Mouse (Mus musculus) G1E (cell line): ENCODE measurements around the gene Raver1. TPM values are rescaled to one million over a fixed set of nuclear protein-coding genes. Genes with fewer than 3 reads are reported as not detected.
"Not testable (repeated sequence)": the region's sequence is repeated elsewhere in the genome, so short reads cannot be mapped to it uniquely, and the experiment has no call there.

Experiments
- ATAC-seq: 2 replicates; pipeline ENCODE4 v1.8.0; 2016; ENCODE audit warnings: mild to moderate bottlenecking; ENCODE audit not compliant: insufficient number of reproducible peaks, poor library complexity, low FRiP score, severe bottlenecking; ENCODE audit errors: extremely low read depth
- DNase-seq: peaks from one replicate; pipeline ENCODE4 v3.0.0; 2012; ENCODE audit warnings: low spot score
- H3K27me3 ChIP-seq: 2 replicates; pipeline ENCODE4 v1.6.1; 2012; ENCODE audit warnings: mild to moderate bottlenecking, low read length, inconsistent platforms; ENCODE audit not compliant: insufficient read depth
- H3K36me3 ChIP-seq: replicated peaks from 2 replicates; pipeline ENCODE3; 2012; ENCODE audit warnings: mild to moderate bottlenecking, inconsistent platforms
- H3K4me1 ChIP-seq: 2 replicates; pipeline ENCODE4 v1.6.1; 2012; ENCODE audit warnings: low read depth, low read length, inconsistent platforms, mixed read lengths; ENCODE audit not compliant: insufficient read depth
- H3K4me3 ChIP-seq: 2 replicates; pipeline ENCODE4 v1.5.1; 2012; ENCODE audit warnings: low read depth, mild to moderate bottlenecking, inconsistent platforms, low read length, moderate library complexity, mixed read lengths
- H3K9me3 ChIP-seq: replicated peaks from 2 replicates; pipeline ENCODE4 v1.6.1; 2012; ENCODE audit warnings: inconsistent platforms
- CTCF ChIP-seq: IDR thresholded peaks from 2 replicates; pipeline ENCODE4 v1.5.1; 2012; ENCODE audit warnings: low read depth, low read length, inconsistent platforms, mixed read lengths
- GATA1 ChIP-seq: IDR thresholded peaks from 2 replicates; pipeline ENCODE4 v1.6.1; 2012; ENCODE audit warnings: borderline replicate concordance, low read length, inconsistent platforms, mixed read lengths
- GATA2 ChIP-seq: IDR thresholded peaks from 2 replicates; pipeline ENCODE4 v1.6.1; 2012; ENCODE audit warnings: low read depth, low read length, inconsistent platforms, borderline replicate concordance
- POLR2AphosphoS5 ChIP-seq: IDR thresholded peaks from 2 replicates; pipeline ENCODE4 v1.6.1; 2012; ENCODE audit warnings: low read depth, low read length, inconsistent platforms; ENCODE audit not compliant: insufficient replicate concordance
- TAL1 ChIP-seq: conservative IDR thresholded peaks from 2 replicates; pipeline ENCODE4 v1.6.1; 2012; ENCODE audit warnings: low read depth, low read length, inconsistent platforms, mixed read lengths
- polyA plus RNA-seq: library from polyadenylated mRNA; stranded (reverse); fragments of >175 nt; gene quantifications from 2 replicates; pipeline ENCODE4 v1.2.3, GENCODE M21; 2012
- total RNA-seq, 2 experiments: library from RNA; stranded (forward) in 1 of 2; stranded (reverse) in 1 of 2; fragments of 200-1000 nt in 1 of 2; fragments of >200 nt in 1 of 2; fragmentation: Nextera tagmentation in 1 of 2; gene quantifications; 2 replicates each; pipeline ENCODE4 v1.2.3; 2014 to 2017

Raver1 gene
- total and polyA plus RNA-seq, 3 experiments: 0.92 to 72.2 (median 19.6) TPM

DNA sequence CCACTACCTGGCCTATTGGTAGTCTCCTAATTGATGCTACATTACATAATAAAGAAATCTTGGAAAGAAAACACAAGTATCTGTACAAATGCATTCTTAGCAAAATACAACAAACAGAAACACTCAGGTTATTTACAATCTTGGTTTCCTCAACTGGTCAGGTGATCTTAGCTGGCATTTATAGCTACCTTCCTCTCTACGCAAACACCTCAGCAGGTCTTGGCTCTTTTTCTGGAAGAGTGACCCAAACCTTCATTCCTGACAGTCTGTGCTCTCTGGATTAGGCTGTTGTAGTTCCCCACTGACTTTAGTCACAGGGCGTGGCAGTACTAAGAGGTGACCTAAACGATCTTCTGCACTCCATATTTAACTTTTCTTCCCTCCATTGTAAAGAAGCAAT, 46.6 kb downstream of the Raver1 start:
- Histone ChIP-seq H3K4me3 (no peak overlapping the region), H3K4me1 (peaks cover 20% of the 10 kb centered on the region), H3K36me3 (no peaks in the 10 kb centered on the region), H3K27me3 (peaks cover 19% of the 10 kb centered on the region), H3K9me3 (no peaks in the 10 kb centered on the region)
- TF ChIP-seq CTCF (no peak), TAL1 (no peak), GATA1 (no peak), POLR2AphosphoS5 (no peak), GATA2 (no peak)
- DNase-seq (no peak), ATAC-seq (no peak)

DNA sequence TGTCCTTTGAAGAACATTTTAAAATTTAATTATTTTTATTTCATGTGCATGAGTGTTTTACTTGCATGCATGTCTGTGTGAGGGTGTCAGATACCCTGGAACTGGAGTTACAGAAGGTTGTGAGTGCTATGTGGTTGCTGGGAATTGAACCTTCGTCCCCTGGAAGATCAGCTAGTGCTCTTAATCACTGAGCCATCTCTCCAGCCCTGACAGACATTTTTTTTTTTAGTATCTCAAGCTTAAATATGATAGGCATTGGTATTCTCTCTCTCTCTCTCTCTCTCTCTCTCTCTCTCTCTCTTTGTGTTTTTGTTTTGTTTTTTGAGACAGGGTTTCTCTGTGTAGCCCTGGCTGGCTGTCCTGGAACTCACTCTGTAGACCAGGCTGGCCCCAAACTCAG, 47.0 kb downstream of the Raver1 start:
- not testable (repeated sequence) for ATAC-seq

GRCm38 (mm10) chr9:21043563-21043962, 48.2 kb downstream of the Raver1 start:
- Histone ChIP-seq H3K4me3 (no peak overlapping the region), H3K4me1 (peaks cover 33% of the 10 kb centered on the region), H3K27me3 (peaks cover 16% of the 10 kb centered on the region), H3K9me3 (no peaks in the 10 kb centered on the region), H3K36me3 (no peaks in the 10 kb centered on the region)
- DNase-seq (no peak), ATAC-seq (no peak)
- TF ChIP-seq CTCF: no peak
- no peak for TF ChIP-seq GATA1
- no peak for TF ChIP-seq TAL1
- TF ChIP-seq POLR2AphosphoS5: no peak
- no peak for TF ChIP-seq GATA2

More for the DNA sequence above, 47.0 kb downstream of the Raver1 start:
- H3K9me3 ChIP-seq, H3K4me3 ChIP-seq, H3K36me3 ChIP-seq, DNase-seq: not testable (repeated sequence)
- Histone ChIP-seq H3K27me3 (peaks cover 17% of the 10 kb centered on the region), H3K4me1 (peaks cover 24% of the 10 kb centered on the region)

GRCm38 (mm10) chr9:21041308-21041707, 50.5 kb downstream of the Raver1 start:
- TF ChIP-seq CTCF: no peak
- TF ChIP-seq GATA2: no peak
- no peak for TF ChIP-seq POLR2AphosphoS5
- TF ChIP-seq GATA1: no peak
- no peak for TF ChIP-seq TAL1
- H3K36me3 ChIP-seq: no peaks in the 10 kb centered on the region
- H3K9me3 ChIP-seq: no peaks in the 10 kb centered on the region
- ATAC-seq: peak; percentile 60
- peaks cover 12% of the 10 kb centered on the region for H3K27me3 ChIP-seq
- H3K4me1 ChIP-seq: peaks cover 35% of the 10 kb centered on the region
- no peak overlapping the region for H3K4me3 ChIP-seq
- DNase-seq: no peak

GRCm38 (mm10) chr9:21039779-21040178, 52.0 kb downstream of the Raver1 start:
- Histone ChIP-seq H3K27me3 (peaks cover 10% of the 10 kb centered on the region; the same call in 1 of the 2 replicates), H3K36me3 (peaks cover 5% of the 10 kb centered on the region), H3K4me1 (peaks cover 36% of the 10 kb centered on the region), H3K9me3 (no peaks in the 10 kb centered on the region), H3K4me3 (no peak overlapping the region)
- TF ChIP-seq TAL1 (peak; percentile 35; the same call in 1 of the 2 replicates), CTCF (no peak)
- ATAC-seq (peak; percentile 40; the same call in 1 of the 2 replicates), DNase-seq (no peak)

DNA sequence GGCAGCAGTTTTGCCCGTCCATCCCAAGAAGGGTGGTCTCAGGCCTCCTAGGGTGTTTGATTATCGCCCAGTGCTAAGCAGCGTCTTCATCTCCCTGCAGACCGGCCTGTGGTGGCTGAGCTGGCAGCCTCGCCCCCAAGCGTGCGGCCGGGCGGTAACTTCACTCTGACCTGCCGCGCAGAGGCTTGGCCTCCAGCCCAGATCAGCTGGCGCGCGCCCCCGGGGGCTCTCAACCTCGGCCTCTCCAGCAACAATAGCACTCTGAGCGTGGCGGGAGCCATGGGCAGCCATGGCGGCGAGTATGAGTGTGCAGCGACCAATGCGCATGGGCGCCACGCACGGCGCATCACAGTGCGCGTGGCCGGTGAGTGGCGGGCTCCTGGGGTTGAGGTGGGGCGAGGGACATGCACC, 54.3 kb downstream of the Raver1 start:
- Histone ChIP-seq H3K4me3 (no peak overlapping the region), H3K27me3 (peaks cover 10% of the 10 kb centered on the region; the same call in 1 of the 2 replicates)

GRCm38 (mm10) chr9:21036666-21037065, 55.1 kb downstream of the Raver1 start:
- peaks cover 5% of the 10 kb centered on the region for H3K36me3 ChIP-seq
- DNase-seq (no peak), ATAC-seq (no peak)
- no peak overlapping the region for H3K4me3 ChIP-seq
- no peak for TF ChIP-seq GATA2
- TF ChIP-seq CTCF: no peak
- no peak for TF ChIP-seq POLR2AphosphoS5
- no peak for TF ChIP-seq TAL1
- TF ChIP-seq GATA1: no peak
- peaks cover 57% of the 10 kb centered on the region for H3K4me1 ChIP-seq
- peaks cover 10% of the 10 kb centered on the region; the same call in 1 of the 2 replicates for H3K27me3 ChIP-seq
- H3K9me3 ChIP-seq: no peaks in the 10 kb centered on the region

More for the DNA sequence above, 54.3 kb downstream of the Raver1 start:
- TF ChIP-seq GATA2: no peak
- TF ChIP-seq CTCF: no peak
- H3K9me3 ChIP-seq: no peaks in the 10 kb centered on the region
- DNase-seq: no peak
- ATAC-seq: no peak
- peaks cover 5% of the 10 kb centered on the region for H3K36me3 ChIP-seq
- H3K4me1 ChIP-seq: peaks cover 50% of the 10 kb centered on the region
